Mouse (Mus musculus) forebrain, embryonic 15.5 days (tissue): ENCODE measurements around the gene Saal1. TPM values are rescaled to one million over a fixed set of nuclear protein-coding genes. Genes with fewer than 3 reads are reported as not detected.

Experiments
- ATAC-seq: fragments of 200-750 bp; cut with Nextera tagmentation; replicated peaks from 2 replicates; pipeline ENCODE4 v1.8.0; 2017; ENCODE audit warnings: mild to moderate bottlenecking, moderate TSS enrichment, moderate library complexity
- H3K27ac ChIP-seq: fragments of 300-500 bp; sonication (generic); replicated peaks from 2 replicates; pipeline ENCODE4 v1.5.1; 2015; ENCODE audit warnings: mild to moderate bottlenecking, inconsistent platforms
- H3K27me3 ChIP-seq: fragments of 300-500 bp; sonication (generic); 2 replicates; pipeline ENCODE4 v1.6.1; 2015; ENCODE audit warnings: inconsistent platforms
- H3K36me3 ChIP-seq: fragments of 300-500 bp; sonication (generic); 2 replicates; pipeline ENCODE4 v1.6.1; 2015; ENCODE audit warnings: mild to moderate bottlenecking, inconsistent platforms
- H3K4me1 ChIP-seq: fragments of 300-500 bp; sonication (generic); 2 replicates; pipeline ENCODE4 v1.6.1; 2015; ENCODE audit warnings: inconsistent platforms
- H3K4me2 ChIP-seq: fragments of 300-500 bp; sonication (generic); replicated peaks from 2 replicates; pipeline ENCODE4 v1.6.1; 2015; ENCODE audit warnings: mild to moderate bottlenecking, inconsistent platforms
- H3K4me3 ChIP-seq: fragments of 300-500 bp; sonication (generic); 2 replicates; pipeline ENCODE4 v1.5.1; 2015; ENCODE audit warnings: mild to moderate bottlenecking, inconsistent platforms
- H3K9ac ChIP-seq: fragments of 300-500 bp; sonication (generic); replicated peaks from 2 replicates; pipeline ENCODE4 v1.6.1; 2015; ENCODE audit warnings: mild to moderate bottlenecking, inconsistent platforms
- H3K9me3 ChIP-seq: fragments of 300-500 bp; sonication (generic); 2 replicates; pipeline ENCODE4 v1.6.1; 2016; ENCODE audit warnings: inconsistent platforms
- WGBS: fragments of 180-500 bp; shearing (Covaris S2); methylation state at CpG from one replicate; pipeline ENCODE4 v1.1.7; 2015; ENCODE audit warnings: mixed read lengths; 5-methylcytosine and 5-hydroxymethylcytosine counted together
- polyA plus RNA-seq: library from polyadenylated mRNA; unstranded; fragments of >200 nt; fragmentation: Nextera tagmentation; extraction: Ambion mirVana; gene quantifications from 2 replicates; pipeline ENCODE4 v1.2.1, GENCODE M21; 2015

Saal1 gene
- polyA plus RNA-seq, 1 experiment from 2014 or later: 22.8 TPM

GRCm38 (mm10) chr7:46643172-46643571 is 67.3 kb downstream of the Saal1 start:
- Histone ChIP-seq H3K9me3 (no peaks in the 10 kb centered on the region), H3K9ac (no peak overlapping the region), H3K27ac (no peak overlapping the region), H3K4me1 (peaks cover 19% of the 10 kb centered on the region), H3K27me3 (no peaks in the 10 kb centered on the region), H3K36me3 (no peaks in the 10 kb centered on the region), H3K4me3 (no peak overlapping the region), H3K4me2 (no peak overlapping the region)
- ATAC-seq: no peak
- WGBS: 92% methylated on average over 1 of the region's 1 CpGs

DNA sequence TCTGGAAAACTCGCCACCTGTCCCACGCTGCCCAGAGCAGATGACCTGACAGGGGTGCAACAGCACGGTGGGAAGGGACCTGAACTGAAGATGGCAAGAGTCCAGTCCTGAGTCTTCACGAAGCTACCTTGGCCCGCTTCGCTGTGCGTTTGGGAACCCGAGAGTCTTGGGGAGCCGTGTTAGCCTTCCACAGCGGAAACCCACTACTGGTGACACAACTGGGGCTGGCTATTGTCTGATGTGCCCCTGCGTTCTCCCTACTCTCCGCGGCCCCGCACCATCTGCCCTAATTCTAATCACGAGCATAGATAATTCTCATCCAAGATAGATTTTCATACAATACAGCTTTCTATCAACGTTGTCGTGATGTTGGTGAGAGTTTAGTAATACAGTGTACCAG is 70.4 kb downstream of the Saal1 start:
- no peak; the same call in 1 of the 2 replicates for ATAC-seq
- Histone ChIP-seq H3K4me1 (peaks cover 21% of the 10 kb centered on the region), H3K4me3 (peak overlapping the region; percentile 46), H3K4me2 (peak overlapping the region; percentile 86), H3K27ac (peak overlapping the region; percentile 62), H3K9me3 (no peaks in the 10 kb centered on the region), H3K36me3 (no peaks in the 10 kb centered on the region), H3K27me3 (no peaks in the 10 kb centered on the region), H3K9ac (peak overlapping the region; percentile 46)
- WGBS: 8% methylated on average over 17 of the region's 17 CpGs

GRCm38 (mm10) chr7:46639692-46640031 is 70.8 kb downstream of the Saal1 start, which contains the start of gene Sergef:
Sergef (minus strand) TSS chr7:46639807.
- peaks cover 21% of the 10 kb centered on the region for H3K4me1 ChIP-seq
- H3K27me3 ChIP-seq: no peaks in the 10 kb centered on the region
- H3K4me2 ChIP-seq: peak within 1 kb of the TSS; percentile 86
- H3K27ac ChIP-seq: peak within 1 kb of the TSS; percentile 62
- peak; percentile 96 for ATAC-seq
- H3K4me3 ChIP-seq: peak within 1 kb of the TSS; percentile 46
- under 1% methylated on average over 30 of the region's 30 CpGs for WGBS
- H3K9ac ChIP-seq: peak within 1 kb of the TSS; percentile 46
- H3K9me3 ChIP-seq: no peaks in the 10 kb centered on the region
- H3K36me3 ChIP-seq: no peaks in the 10 kb centered on the region

- WGBS: 7% methylated on average over 32 of the region's 32 CpGs
- peak; percentile 50 for ATAC-seq
- H3K36me3 ChIP-seq: 0 out of 2 replicates have a peak, but pooled peaks cover 3% of the 10 kb centered on the region
- H3K9ac ChIP-seq: peak overlapping the region; percentile 46
- peaks cover 21% of the 10 kb centered on the region for H3K4me1 ChIP-seq
- H3K27me3 ChIP-seq: no peaks in the 10 kb centered on the region
- peak overlapping the region; percentile 46 for H3K4me3 ChIP-seq
- H3K9me3 ChIP-seq: no peaks in the 10 kb centered on the region
- H3K27ac ChIP-seq: peak overlapping the region; percentile 62
- peak overlapping the region; percentile 86 for H3K4me2 ChIP-seq
These were observed 71.4 kb downstream of the Saal1 start for GRCm38 (mm10) chr7:46638889-46639691.

Other genes starting within 250 kb of the Saal1 start
- gene Sergef, start 70.9 kb downstream of the Saal1 start, polyA plus RNA-seq: 28.4 and 29.4 TPM in 2 replicates
- gene Tph1, start 38.1 kb downstream of the Saal1 start, polyA plus RNA-seq: 0.46 and 2.9 TPM in 2 replicates
- gene Saa3, start 5.0 kb upstream of the Saal1 start, polyA plus RNA-seq: not detected in 2 replicates
- not detected in 2 replicates for gene Saa4, start 21.9 kb upstream of the Saal1 start, polyA plus RNA-seq
- gene Saa1, start 32.3 kb upstream of the Saal1 start, polyA plus RNA-seq: not detected in 2 replicates
- not detected in 2 replicates for gene Saa2, start 41.1 kb upstream of the Saal1 start, polyA plus RNA-seq
- 15.1 and 16.5 TPM in 2 replicates for gene Hps5, start 85.4 kb upstream of the Saal1 start, polyA plus RNA-seq
- gene Gtf2h1, start 85.4 kb upstream of the Saal1 start, polyA plus RNA-seq: 48.8 and 51.5 TPM in 2 replicates
- gene Ldha, start 130.8 kb upstream of the Saal1 start, polyA plus RNA-seq: 744 and 772 TPM in 2 replicates
- gene Ldhc, start 150.5 kb upstream of the Saal1 start, polyA plus RNA-seq: not detected in 2 replicates
- gene Tsg101, start 209.3 kb upstream of the Saal1 start, polyA plus RNA-seq: 399 and 413 TPM in 2 replicates
- gene Uevld, start 247.8 kb upstream of the Saal1 start, polyA plus RNA-seq: 8.1 and 8.9 TPM in 2 replicates